Mouse (Mus musculus) adrenal gland, postnatal 4 days (tissue): ENCODE measurements around the gene Tfr2. TPM values are rescaled to one million over a fixed set of nuclear protein-coding genes. Genes with fewer than 3 reads are reported as not detected.

ENCODE experiments used
- DNase-seq, 2 experiments: peaks; one replicate each; pipeline ENCODE4 v3.0.0; 2021 to 2022; ENCODE audit warnings: low spot score in 2 of 2, mixed read lengths in 2 of 2
- total RNA-seq, 2 experiments: library from RNA; stranded (reverse); gene quantifications; 2 replicates each; pipeline ENCODE4 v1.2.3; 2021

Gene Tfr2
- total RNA-seq, 2 experiments from 2014 or later = 2.4 to 25.8 TPM

- no peak for DNase-seq
These were observed 13.1 kb downstream of the Tfr2 start for GRCm38 (mm10) chr5:137582702-137583101.

DNA sequence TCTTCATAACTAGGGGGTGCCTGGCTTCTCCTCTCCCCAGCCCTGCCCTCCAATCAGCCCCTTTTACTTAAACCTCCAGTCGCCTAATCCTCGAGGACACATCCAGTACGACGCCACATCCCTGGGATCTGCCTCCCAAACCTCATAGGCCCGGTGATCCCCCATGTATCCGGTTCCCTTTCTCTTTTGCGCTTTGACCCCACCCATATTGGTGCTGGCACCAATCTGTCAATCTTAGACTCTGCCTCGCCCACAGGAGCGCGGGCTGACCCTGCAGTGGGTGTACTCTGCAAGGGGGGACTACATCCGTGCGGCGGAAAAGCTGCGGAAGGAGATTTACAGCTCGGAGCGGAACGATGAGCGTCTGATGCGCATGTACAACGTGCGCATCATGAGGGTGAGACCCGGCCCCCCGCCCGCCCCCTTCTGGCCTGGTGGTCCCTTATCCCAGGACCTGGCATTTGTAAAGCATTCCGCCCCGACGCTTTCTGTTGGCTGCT, 14.1 kb downstream of the Tfr2 start:
- DNase-seq = no peak

GRCm38 (mm10) chr5:137584976-137585375, 15.3 kb downstream of the Tfr2 start:
- peak in 1 of 2 experiments; percentile 57 for DNase-seq

- DNase-seq = no peak
These were observed 20.9 kb downstream of the Tfr2 start for GRCm38 (mm10) chr5:137590507-137590906.

- no peak for DNase-seq
These were observed 26.3 kb downstream of the Tfr2 start for GRCm38 (mm10) chr5:137595921-137596320.

DNA sequence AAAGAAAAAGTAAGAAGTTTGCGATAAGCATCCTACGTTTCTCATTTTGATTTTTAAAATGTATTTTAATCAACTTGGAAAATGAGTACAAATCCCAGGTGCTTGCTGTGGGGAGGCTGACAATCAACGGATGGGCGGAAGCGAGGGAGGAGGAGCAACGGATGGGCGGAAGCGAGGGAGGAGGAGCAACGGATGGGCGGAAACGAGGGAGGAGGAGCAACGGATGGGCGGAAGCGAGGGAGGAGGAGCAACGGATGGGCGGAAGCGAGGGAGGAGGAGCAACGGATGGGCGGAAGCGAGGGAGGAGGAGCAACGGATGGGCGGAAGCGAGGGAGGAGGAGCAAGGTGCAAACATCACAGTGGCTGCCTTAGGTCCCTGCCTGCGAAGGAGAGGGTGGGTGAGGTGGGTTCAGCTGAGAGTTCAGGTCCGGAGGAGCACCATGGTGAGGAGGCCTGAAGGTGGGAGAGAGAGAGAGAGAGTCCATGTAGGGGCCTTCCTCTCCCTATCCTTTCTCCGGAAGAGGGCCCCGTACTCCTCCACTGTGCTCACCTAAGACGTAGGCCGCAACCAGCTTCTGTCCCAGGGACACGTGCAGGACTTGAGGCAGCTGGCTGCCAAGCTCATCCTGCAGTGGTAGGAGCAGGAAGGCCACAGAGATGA, 27.1 kb downstream of the Tfr2 start:
- no peak for DNase-seq

- DNase-seq = no peak
These were observed 28.0 kb downstream of the Tfr2 start for GRCm38 (mm10) chr5:137597625-137598024.

GRCm38 (mm10) chr5:137598100-137598826, 28.6 kb downstream of the Tfr2 start:
- DNase-seq = no peak

GRCm38 (mm10) chr5:137599600-137599999, 30.0 kb downstream of the Tfr2 start:
- no peak for DNase-seq

DNA sequence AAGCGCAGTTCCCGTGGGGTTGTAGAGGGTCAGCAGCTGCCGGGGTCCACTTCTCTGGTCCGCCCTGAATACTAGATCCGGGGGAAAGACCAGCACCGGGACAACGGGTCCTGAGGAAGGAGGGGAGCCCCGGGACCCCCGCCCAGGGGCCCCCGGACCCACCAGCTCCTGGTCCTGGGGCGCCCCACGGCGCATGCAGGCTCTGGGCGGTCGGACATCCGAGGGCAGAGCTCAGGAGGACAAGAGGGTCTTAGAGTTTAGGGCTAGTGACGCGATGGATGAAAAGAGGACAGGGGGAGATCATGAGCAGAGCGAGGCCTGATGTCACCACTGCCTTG, 30.6 kb downstream of the Tfr2 start:
- DNase-seq = no peak

DNA sequence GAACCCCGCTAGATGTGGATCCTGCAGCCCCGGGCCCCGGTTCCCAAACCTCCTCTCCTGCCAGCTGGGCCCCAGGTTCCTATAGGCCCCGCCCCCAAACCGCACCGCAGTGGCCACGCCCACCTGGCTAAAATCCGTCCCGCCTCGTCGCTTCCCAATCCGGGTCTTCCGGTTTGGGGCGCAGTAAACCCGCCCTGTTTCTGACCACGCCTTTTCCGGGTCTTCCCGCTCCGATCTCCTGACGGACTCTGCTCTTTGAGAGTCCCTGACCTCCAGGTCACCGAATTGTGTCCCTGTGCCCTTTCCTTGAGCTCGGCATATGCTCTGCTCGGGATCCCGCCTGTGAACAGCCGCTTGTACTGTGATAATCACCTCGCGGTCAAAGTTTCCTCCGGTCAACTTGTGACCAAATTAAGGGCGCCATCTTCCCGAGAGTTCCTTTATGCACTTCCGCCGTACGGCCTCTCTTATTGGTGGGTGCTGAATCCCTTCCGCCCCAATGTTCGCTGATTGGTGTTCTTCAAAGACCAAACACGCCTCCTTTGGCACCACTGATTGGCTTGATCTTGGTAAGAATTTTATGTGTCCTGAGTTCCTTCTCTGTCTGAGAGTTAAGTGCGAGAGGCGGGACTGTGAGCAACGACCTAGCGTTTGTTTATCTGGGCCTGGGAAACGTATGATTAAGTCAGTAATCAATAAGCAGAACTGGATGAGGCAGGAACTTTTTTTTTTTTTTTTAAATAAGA, 31.2 kb downstream of the Tfr2 start, which contains the start of gene Mospd3:
Gene Mospd3, minus strand, starts transcription at position 440 of the 746 bp plus-strand sequence.
- DNase-seq = peak; percentile 79 to 94

DNA sequence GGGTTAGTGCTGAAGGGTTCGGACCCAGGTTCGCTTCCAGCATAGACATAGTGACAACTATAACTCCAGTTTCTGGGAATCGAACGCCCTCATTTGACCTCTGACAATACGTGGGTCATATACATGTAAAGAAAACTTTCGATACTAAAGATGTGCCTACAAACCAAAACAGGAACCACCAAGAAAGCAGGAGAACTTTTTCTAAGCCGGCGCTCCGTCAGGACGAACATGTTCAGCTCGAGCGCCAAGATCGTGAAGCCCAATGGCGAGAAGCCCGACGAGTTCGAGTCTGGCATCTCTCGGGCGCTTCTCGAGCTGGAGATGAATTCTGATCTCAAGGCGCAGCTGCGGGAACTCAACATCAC, 31.7 kb downstream of the Tfr2 start:
- no peak for DNase-seq

- no peak for DNase-seq
These were observed 38.4 kb downstream of the Tfr2 start for GRCm38 (mm10) chr5:137607860-137608653.

GRCm38 (mm10) chr5:137608654-137609190, 39.1 kb downstream of the Tfr2 start:
- no peak for DNase-seq

DNA sequence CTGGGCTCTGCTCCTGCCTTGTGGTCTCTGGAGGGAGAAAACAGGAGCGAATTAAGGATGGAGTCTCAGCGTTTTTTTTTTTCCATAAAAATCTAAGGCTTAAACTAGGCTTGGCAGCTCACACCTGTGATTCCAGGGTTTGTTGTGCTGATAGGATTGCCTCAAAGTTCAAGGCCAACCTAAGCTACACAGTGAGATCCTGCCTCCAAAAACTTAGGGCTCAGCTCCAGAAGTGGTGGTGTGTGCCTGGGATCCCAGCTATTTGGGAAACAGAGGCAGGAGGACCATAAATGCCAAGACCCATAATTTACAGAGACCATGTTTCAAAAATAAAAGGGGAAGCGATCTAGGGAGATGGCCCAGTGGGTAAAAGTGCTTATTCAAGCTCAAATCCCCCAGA, 39.7 kb downstream of the Tfr2 start:
- no peak for DNase-seq

DNA sequence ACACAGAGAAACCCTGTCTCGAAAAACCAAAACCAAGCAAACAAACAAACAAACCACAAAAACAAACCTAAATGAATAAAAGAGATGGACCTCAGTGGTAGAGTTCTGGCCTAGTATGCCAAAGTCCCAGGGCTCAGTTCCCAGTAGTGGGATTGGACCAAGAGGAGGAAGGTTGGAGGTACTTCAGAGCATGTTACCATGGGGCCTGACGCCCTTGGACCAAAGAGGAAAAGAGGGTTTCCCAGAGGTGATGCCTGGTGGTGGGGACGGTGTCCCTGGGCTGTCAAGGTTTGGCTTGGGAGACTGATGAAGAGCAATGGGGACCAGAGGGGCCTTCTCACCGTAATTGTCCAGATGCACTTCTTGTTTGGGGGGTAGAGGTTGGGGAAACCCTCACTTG, 40.4 kb downstream of the Tfr2 start:
- no peak for DNase-seq

GRCm38 (mm10) chr5:137610548-137611244, 41.1 kb downstream of the Tfr2 start:
- peak in 1 of 2 experiments; percentile 66 for DNase-seq

DNA sequence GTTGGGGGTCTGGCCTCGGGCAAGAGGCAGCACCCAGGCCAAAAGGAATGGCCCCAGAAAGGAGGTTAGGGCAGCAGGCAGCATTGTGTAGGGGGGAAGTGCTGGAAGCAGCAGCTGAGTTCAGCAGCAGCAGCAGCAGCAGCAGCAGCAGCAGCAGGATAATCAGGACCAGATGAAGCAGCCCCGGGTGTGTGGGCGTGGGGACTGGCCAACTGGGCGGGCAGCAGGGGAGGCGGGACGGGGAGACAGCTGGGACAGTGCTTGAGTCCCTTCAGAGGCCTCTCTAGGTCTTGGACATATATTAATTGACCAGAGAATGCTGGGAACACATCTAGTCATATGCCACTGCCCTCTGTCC, 41.6 kb downstream of the Tfr2 start:
- peak in 1 of 2 experiments; percentile 65 for DNase-seq

DNA sequence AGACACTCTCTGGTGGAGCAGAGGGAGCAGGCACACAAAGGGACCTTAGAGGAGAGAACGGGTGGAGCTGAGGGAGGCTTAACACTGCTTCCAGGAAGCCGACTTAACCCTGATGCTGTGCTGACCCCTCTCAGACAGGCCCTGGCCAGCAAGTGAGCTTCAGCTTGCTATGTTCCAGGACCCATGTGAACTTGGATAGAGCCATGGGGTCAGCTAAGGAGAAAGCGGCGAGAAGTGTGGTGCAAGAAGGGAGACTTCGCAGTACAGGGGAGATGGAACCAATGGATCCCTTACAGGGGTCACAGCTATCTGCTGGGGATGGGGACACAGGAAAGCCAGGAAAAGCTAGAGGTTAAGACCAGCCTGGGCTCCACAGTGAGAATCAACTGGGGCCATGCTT, 43.4 kb downstream of the Tfr2 start:
- no peak for DNase-seq

DNA sequence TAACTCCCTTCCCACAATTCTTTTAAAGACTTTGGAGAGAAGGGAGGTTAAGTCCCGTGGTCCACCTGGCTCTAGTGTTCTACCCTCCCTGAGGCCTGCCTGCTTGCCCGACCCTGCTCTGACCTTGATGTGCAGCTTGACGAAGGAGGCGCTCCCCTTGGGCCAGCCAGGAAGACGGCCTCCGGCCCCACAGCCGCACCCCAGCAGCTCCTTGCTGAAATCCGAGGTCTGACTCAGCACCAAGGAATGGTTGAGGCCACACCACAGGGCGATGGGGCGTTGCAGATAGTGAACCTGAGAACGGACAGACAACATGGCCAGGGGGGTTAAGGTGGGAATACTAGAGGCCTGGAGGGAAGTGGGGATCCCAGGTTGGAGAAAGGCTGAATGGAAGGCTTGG, 43.9 kb downstream of the Tfr2 start, which contains the start of gene Pcolce:
Gene Pcolce, minus strand, starts transcription at position 235 of the 400 bp plus-strand sequence.
- no peak for DNase-seq
